In the genomic region with DNA sequence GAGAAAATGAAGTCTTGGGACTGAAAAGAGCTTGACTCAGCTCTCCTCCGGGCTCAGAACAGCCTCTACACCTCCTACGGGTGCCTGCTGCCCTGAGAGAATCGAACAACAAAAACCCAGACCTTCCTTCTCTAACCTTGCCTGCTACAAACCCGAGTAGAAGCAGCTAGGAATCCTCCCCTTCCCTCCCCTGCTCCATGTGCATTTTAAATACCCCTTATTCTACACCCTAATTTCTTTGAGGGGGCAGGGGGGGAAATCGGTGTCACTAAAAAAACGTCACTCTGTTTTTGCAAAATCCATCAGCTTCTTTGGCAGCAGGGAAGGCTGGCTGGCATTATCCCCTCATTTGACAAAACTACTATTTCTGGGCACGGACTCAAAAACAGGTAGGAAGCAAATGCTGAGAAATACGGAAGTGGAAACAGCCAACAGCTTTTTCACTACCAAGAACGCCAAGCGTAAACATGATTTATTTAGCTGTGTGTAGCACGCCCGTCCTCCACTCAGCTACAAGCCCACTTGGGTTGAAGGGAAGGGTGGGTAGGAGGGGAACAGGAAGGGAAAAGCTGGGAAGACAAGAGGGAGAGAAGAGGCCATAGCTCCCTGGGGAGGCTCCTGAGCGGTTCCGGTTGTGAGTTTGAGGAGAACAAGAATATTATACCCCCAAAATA, we compare ENCODE assay signal across 8 mouse cellular contexts. TPM values are rescaled to one million over a fixed set of nuclear protein-coding genes. Genes with fewer than 3 reads are reported as not detected.
DNase-seq lines count a peak whose midpoint lies in the region; ATAC-seq lines count a peak whose summit lies in the region.

No protein-coding gene starts in this region.

- 0 out of 2 replicates have a peak overlapping the region, but pooled peaks have one; percentile 1 for H3K27ac ChIP-seq in kidney, embryonic 16.5 days (ENCODE audit: low read length)
- H3K27ac ChIP-seq in embryonic facial prominence, embryonic 15.5 days (replicated peaks) = peak overlapping the region; percentile 71
- peak overlapping the region; percentile 23; the same call in 1 of the 2 replicates for H3K27ac ChIP-seq in hindbrain, embryonic 12.5 days
- H3K27ac ChIP-seq in midbrain, embryonic 14.5 days (replicated peaks; ENCODE audit: low read depth, low read length) = peak overlapping the region; percentile 65

- H3K4me1 ChIP-seq in kidney, embryonic 16.5 days (ENCODE audit: insufficient read depth, low read length) = peaks cover 70% of the 10 kb centered on the region
- H3K4me1 ChIP-seq in embryonic facial prominence, embryonic 15.5 days = peaks cover 99% of the 10 kb centered on the region
- peaks cover 95% of the 10 kb centered on the region for H3K4me1 ChIP-seq in hindbrain, embryonic 12.5 days
- H3K4me1 ChIP-seq in midbrain, embryonic 14.5 days (ENCODE audit: control insufficient read depth, insufficient read depth, low read length) = peaks cover 98% of the 10 kb centered on the region

- H3K36me3 ChIP-seq in kidney, embryonic 16.5 days (ENCODE audit: insufficient read depth, low read length) = no peaks in the 10 kb centered on the region
- H3K36me3 ChIP-seq in embryonic facial prominence, embryonic 15.5 days = no peaks in the 10 kb centered on the region
- no peaks in the 10 kb centered on the region for H3K36me3 ChIP-seq in hindbrain, embryonic 12.5 days
- no peaks in the 10 kb centered on the region for H3K36me3 ChIP-seq in midbrain, embryonic 14.5 days (ENCODE audit: control insufficient read depth, insufficient read depth, low read length)

- ATAC-seq in kidney, embryonic 16.5 days (ENCODE audit: low FRiP score, low TSS enrichment) = no peak
- no peak for ATAC-seq in embryonic facial prominence, embryonic 15.5 days (ENCODE audit: insufficient number of reproducible peaks, low FRiP score, low TSS enrichment, low read depth)
- no peak for ATAC-seq in hindbrain, embryonic 12.5 days (ENCODE audit: low FRiP score)
- ATAC-seq in midbrain, embryonic 14.5 days (ENCODE audit: low FRiP score, low TSS enrichment) = no peak

- peak overlapping the region; percentile 28 for H3K4me3 ChIP-seq in kidney, embryonic 16.5 days (ENCODE audit: low read length)
- peak overlapping the region; percentile 9 for H3K4me3 ChIP-seq in embryonic facial prominence, embryonic 15.5 days (replicated peaks)
- H3K4me3 ChIP-seq in hindbrain, embryonic 12.5 days = no peak overlapping the region
- H3K4me3 ChIP-seq in midbrain, embryonic 14.5 days (replicated peaks; ENCODE audit: low read depth, low read length) = peak overlapping the region; percentile 17

- H3K9ac ChIP-seq in kidney, embryonic 16.5 days (replicated peaks; ENCODE audit: low read length) = peak overlapping the region; percentile 28
- H3K9ac ChIP-seq in embryonic facial prominence, embryonic 15.5 days = no peak overlapping the region
- peak overlapping the region; percentile 43 for H3K9ac ChIP-seq in hindbrain, embryonic 12.5 days
- peak overlapping the region; percentile 24; the same call in 1 of the 2 replicates for H3K9ac ChIP-seq in midbrain, embryonic 14.5 days (replicated peaks; ENCODE audit: low read length)

- no peak for DNase-seq in kidney, adult 9 months
- DNase-seq in midbrain, embryonic 14.5 days = no peak
- no peak for DNase-seq in Muller cell, postnatal 12 days (ENCODE audit: inconsistent ontology term)
- DNase-seq in right cerebral cortex, postnatal 25 days = no peak
- DNase-seq in urinary bladder, adult 2 months (ENCODE audit: low spot score) = no peak

- H3K27me3 ChIP-seq in kidney, embryonic 16.5 days (ENCODE audit: insufficient read depth, low read length) = no peaks in the 10 kb centered on the region
- no peaks in the 10 kb centered on the region for H3K27me3 ChIP-seq in embryonic facial prominence, embryonic 15.5 days
- H3K27me3 ChIP-seq in hindbrain, embryonic 12.5 days = no peaks in the 10 kb centered on the region
- H3K27me3 ChIP-seq in midbrain, embryonic 14.5 days (ENCODE audit: control insufficient read depth, insufficient read depth, low read length) = no peaks in the 10 kb centered on the region; the same call in 1 of the 2 replicates

- H3K9me3 ChIP-seq in kidney, embryonic 16.5 days (ENCODE audit: low read length) = no peaks in the 10 kb centered on the region
- H3K9me3 ChIP-seq in embryonic facial prominence, embryonic 15.5 days (replicated peaks) = no peaks in the 10 kb centered on the region
- no peaks in the 10 kb centered on the region for H3K9me3 ChIP-seq in hindbrain, embryonic 12.5 days (replicated peaks)
- H3K9me3 ChIP-seq in midbrain, embryonic 14.5 days (ENCODE audit: control insufficient read depth, low read length) = no peaks in the 10 kb centered on the region

- peak overlapping the region; percentile 51 for H3K4me2 ChIP-seq in kidney, embryonic 16.5 days (replicated peaks; ENCODE audit: low read depth, low read length)
- peak overlapping the region; percentile 47 for H3K4me2 ChIP-seq in embryonic facial prominence, embryonic 15.5 days (replicated peaks)
- peak overlapping the region; percentile 43 for H3K4me2 ChIP-seq in hindbrain, embryonic 12.5 days (replicated peaks)
- H3K4me2 ChIP-seq in midbrain, embryonic 14.5 days (ENCODE audit: low read length) = peak overlapping the region; percentile 47

- 18% methylated on average over 14 of the region's 14 CpGs for WGBS in kidney, embryonic 16.5 days
- 13% methylated on average over 14 of the region's 14 CpGs for WGBS in embryonic facial prominence, embryonic 15.5 days
- WGBS in hindbrain, embryonic 12.5 days = 23% methylated on average over 14 of the region's 14 CpGs
- WGBS in midbrain, embryonic 14.5 days = 13% methylated on average over 14 of the region's 14 CpGs

RNA-seq across cellular contexts. Expression of a gene that starts 27.4 kb away (rescaled TPM):
- 2.6 TPM in 2 replicates for polyA plus RNA-seq in kidney, embryonic 16.5 days (2015; fragmentation: Nextera tagmentation; extraction: Ambion mirVana)
- polyA plus RNA-seq in embryonic facial prominence, embryonic 15.5 days (2015; fragmentation: Nextera tagmentation; extraction: Ambion mirVana) = 27.0 and 28.8 TPM in 2 replicates
- polyA plus RNA-seq in hindbrain, embryonic 12.5 days (2016; fragmentation: Nextera tagmentation; extraction: Ambion mirVana) = 25.9 and 37.1 TPM in 2 replicates
- 38.4 and 43.3 TPM in 2 replicates for polyA plus RNA-seq in midbrain, embryonic 14.5 days (2014; fragmentation: Nextera tagmentation; extraction: Ambion mirVana)
- 0.44 and 0.77 TPM in 2 replicates for polyA plus RNA-seq in urinary bladder, adult 2 months (2012; rRNA removed)

Comparison
In these comparisons a context has a peak if more than half of its experiments do, and no peak if none do; other contexts are left out.
1. H3K27ac ChIP-seq: peak in every context shown above with its lines; median percentile 71 in embryonic facial prominence, embryonic 15.5 days; 65 in midbrain, embryonic 14.5 days; 23 in hindbrain, embryonic 12.5 days; 1 in kidney, embryonic 16.5 days.